Mouse (Mus musculus): ENCODE data around the gene 4833420G17Rik. TPM values are rescaled to one million over a fixed set of nuclear protein-coding genes. Genes with fewer than 3 reads are reported as not detected.
"Not testable (repeated sequence)": the region's sequence is repeated elsewhere in the genome, so short reads cannot be mapped to it uniquely, and the experiment has no call there.

The 4833420G17Rik gene
- polyA plus RNA-seq, 1 experiment: 79.3 TPM

DNA sequence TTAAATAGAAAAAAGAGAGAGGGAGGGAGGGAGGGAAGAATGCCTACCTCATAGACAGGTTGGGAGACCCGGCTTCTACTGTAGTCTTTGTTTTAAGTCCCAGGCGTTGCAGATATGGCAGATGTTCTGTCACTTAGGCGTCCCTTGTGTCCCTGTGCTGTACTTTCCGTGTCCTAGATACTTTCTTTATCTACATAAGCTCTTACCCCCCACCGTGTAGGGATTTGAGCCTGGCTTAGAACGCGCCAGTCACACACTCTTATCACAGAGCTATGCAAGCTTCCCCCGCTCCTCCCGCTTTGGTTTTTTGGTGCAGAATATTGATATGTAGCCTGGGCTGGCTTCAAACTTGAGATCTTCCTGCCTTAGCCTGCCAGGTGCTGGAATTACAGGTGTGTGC lies 14.1 kb downstream of the 4833420G17Rik start:
- TF ChIP-seq POLR2A (IDR thresholded peaks at IDR 0.05; ENCODE audit: insufficient read depth, low read length): no peak
- no peak for TF ChIP-seq EP300 (IDR thresholded peaks at IDR 0.05; ENCODE audit: insufficient read depth, low read depth, low read length)
- TF ChIP-seq CTCF (IDR thresholded peaks at IDR 0.05; ENCODE audit: low read depth, low read length): no peak
- Histone ChIP-seq H3K27me3 (ENCODE audit: control insufficient read depth, insufficient read depth, low read length, poor library complexity, severe bottlenecking) (no peaks in the 10 kb centered on the region), H3K36me3 (ENCODE audit: control insufficient read depth, insufficient read depth, low read length, poor library complexity, severe bottlenecking) (peaks cover 66% of the 10 kb centered on the region), H3K4me3 (ENCODE audit: low read depth, low read length) (no peak overlapping the region), H3K27ac (ENCODE audit: insufficient read depth, low read length) (no peak overlapping the region), H3K4me1 (ENCODE audit: control insufficient read depth, insufficient read depth, low read length) (no peaks in the 10 kb centered on the region), H3K9me3 (replicated peaks; ENCODE audit: control insufficient read depth, insufficient read depth, low read length, poor library complexity, severe bottlenecking) (peaks cover 6% of the 10 kb centered on the region), H3K9ac (ENCODE audit: low read depth, poor library complexity, severe bottlenecking) (no peak overlapping the region)

DNA sequence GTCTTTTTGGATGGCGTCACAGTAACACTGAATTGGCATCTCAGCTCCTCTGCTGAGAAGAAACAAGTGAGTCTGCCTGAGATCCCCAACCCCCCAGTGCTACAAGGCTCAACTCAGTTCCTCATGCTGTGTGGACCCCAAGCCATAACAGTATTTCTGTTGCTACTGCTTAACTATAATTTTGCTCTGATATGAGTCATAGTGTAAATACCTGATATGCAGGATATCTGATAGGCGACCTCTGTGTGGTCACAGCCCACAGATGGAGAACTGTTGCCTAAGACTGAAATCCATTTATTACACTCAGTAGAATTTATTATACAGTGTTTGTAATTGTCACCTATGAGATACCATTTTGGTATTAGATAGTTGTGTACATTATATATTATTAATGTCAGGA lies 15.2 kb downstream of the 4833420G17Rik start:
- Histone ChIP-seq H3K36me3 (ENCODE audit: control insufficient read depth, insufficient read depth, low read length, poor library complexity, severe bottlenecking) (peaks cover 65% of the 10 kb centered on the region), H3K9me3 (replicated peaks; ENCODE audit: control insufficient read depth, insufficient read depth, low read length, poor library complexity, severe bottlenecking) (peaks cover 7% of the 10 kb centered on the region), H3K27me3 (ENCODE audit: control insufficient read depth, insufficient read depth, low read length, poor library complexity, severe bottlenecking) (no peaks in the 10 kb centered on the region), H3K4me1 (ENCODE audit: control insufficient read depth, insufficient read depth, low read length) (no peaks in the 10 kb centered on the region), H3K9ac (ENCODE audit: low read depth, poor library complexity, severe bottlenecking) (no peak overlapping the region), H3K4me3 (ENCODE audit: low read depth, low read length) (no peak overlapping the region), H3K27ac (ENCODE audit: insufficient read depth, low read length) (no peak overlapping the region)
- TF ChIP-seq EP300 (IDR thresholded peaks at IDR 0.05; ENCODE audit: insufficient read depth, low read depth, low read length) (no peak), POLR2A (IDR thresholded peaks at IDR 0.05; ENCODE audit: insufficient read depth, low read length) (no peak), CTCF (IDR thresholded peaks at IDR 0.05; ENCODE audit: low read depth, low read length) (no peak)

DNA sequence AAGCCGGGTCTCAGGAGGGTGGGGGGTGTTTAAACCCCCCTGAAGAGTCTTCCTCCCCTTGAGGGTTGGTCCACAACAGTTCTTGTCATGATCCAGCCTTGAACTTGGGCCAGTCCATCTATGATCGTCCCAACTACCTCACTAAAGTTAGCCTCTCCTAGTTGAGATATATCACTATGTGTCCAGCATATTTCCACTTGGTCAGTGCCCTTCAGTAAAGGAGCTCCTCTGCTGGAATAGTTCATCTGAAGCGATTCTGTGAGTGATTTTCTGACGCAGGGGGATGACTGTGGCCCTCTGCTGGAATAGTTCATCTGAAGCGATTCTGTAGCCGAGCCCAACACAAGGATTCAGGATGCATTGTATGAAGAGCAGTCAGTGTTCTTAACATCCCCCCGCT lies 24.8 kb downstream of the 4833420G17Rik start:
- Histone ChIP-seq H3K4me1 (ENCODE audit: control insufficient read depth, insufficient read depth, low read length) (no peaks in the 10 kb centered on the region), H3K27ac (ENCODE audit: insufficient read depth, low read length) (no peak overlapping the region), H3K27me3 (ENCODE audit: control insufficient read depth, insufficient read depth, low read length, poor library complexity, severe bottlenecking) (no peaks in the 10 kb centered on the region), H3K36me3 (ENCODE audit: control insufficient read depth, insufficient read depth, low read length, poor library complexity, severe bottlenecking) (peaks cover 8% of the 10 kb centered on the region), H3K9ac (ENCODE audit: low read depth, poor library complexity, severe bottlenecking) (no peak overlapping the region), H3K4me3 (ENCODE audit: low read depth, low read length) (peak overlapping the region; percentile 69; the same call in 1 of the 2 replicates), H3K9me3 (replicated peaks; ENCODE audit: control insufficient read depth, insufficient read depth, low read length, poor library complexity, severe bottlenecking) (peaks cover 20% of the 10 kb centered on the region)
- TF ChIP-seq POLR2A (IDR thresholded peaks at IDR 0.05; ENCODE audit: insufficient read depth, low read length) (no peak), EP300 (IDR thresholded peaks at IDR 0.05; ENCODE audit: insufficient read depth, low read depth, low read length) (no peak), CTCF (IDR thresholded peaks at IDR 0.05; ENCODE audit: low read depth, low read length) (no peak)

DNA sequence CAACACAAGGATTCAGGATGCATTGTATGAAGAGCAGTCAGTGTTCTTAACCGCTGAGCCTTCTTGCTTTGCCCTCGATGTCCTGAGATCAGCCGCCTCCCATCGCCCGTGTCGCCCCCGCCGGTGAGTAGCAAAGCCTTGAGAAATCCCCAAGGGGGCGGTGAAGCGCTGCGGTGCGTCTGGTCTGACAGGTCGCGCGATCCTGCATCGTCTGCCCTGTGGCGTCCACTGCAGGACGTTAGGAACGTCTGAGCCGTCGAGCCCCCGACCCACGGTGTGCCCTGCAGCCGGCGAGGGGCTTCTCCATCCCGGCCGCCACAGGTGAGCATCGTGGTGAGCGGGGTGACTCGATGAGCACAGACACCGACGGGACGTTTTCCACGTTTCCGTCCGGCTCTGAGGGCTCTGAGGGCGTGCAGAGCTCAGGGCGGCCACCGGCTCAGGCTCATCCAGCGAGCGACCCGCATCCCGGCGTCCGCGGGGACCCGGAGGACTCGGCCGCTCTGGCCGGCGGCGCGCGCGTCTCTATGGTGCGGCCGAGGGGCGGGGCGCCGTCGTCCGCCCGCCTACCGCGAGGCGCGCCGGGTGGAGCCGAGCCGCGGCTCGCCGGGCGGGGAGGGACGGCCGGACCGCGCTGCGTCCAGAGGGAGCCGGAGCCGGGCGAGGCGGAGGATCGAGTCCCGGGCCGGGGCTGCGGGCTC lies 25.5 kb downstream of the 4833420G17Rik start, which contains the start of the genes Tmem267 and 3110070M22Rik:
Gene Tmem267 (plus strand): TSS at position 160 of the 701 bp plus-strand sequence.
Gene 3110070M22Rik (minus strand): TSS at position 504 of the 701 bp plus-strand sequence.
- Histone ChIP-seq H3K27ac (ENCODE audit: insufficient read depth, low read length) (peak within 1 kb of the TSS; percentile 28), H3K4me3 (ENCODE audit: low read depth, low read length) (peak within 1 kb of the TSS; percentile 69), H3K4me1 (ENCODE audit: control insufficient read depth, insufficient read depth, low read length) (no peaks in the 10 kb centered on the region), H3K9ac (ENCODE audit: low read depth, poor library complexity, severe bottlenecking) (no peak within 1 kb of the TSS), H3K9me3 (replicated peaks; ENCODE audit: control insufficient read depth, insufficient read depth, low read length, poor library complexity, severe bottlenecking) (peaks cover 17% of the 10 kb centered on the region), H3K36me3 (ENCODE audit: control insufficient read depth, insufficient read depth, low read length, poor library complexity, severe bottlenecking) (peaks cover 4% of the 10 kb centered on the region), H3K27me3 (ENCODE audit: control insufficient read depth, insufficient read depth, low read length, poor library complexity, severe bottlenecking) (no peaks in the 10 kb centered on the region)
- TF ChIP-seq EP300 (IDR thresholded peaks at IDR 0.05; ENCODE audit: insufficient read depth, low read depth, low read length) (no peak), CTCF (IDR thresholded peaks at IDR 0.05; ENCODE audit: low read depth, low read length) (peak; percentile 36)

DNA sequence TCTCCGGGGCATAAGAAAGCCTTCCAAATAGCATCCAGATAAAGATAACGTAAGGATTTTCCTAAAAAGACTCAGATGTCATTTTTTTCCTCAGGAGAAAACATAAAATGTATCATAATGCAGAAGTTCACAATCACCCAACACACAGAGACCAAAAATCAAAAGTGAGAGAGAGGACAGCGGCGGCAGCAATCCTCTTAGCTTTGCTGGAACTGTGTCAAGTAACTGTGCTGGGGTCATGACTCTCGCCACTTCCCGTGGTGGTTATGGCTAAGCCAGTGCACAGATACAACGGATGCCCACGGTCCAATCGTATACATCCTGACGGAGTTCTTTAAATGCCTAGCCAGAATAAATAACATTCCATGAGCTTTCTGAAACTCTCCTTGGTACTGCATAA lies 29.5 kb downstream of the 4833420G17Rik start:
- H3K9ac ChIP-seq (ENCODE audit: low read depth, poor library complexity, severe bottlenecking); H3K4me3 ChIP-seq (ENCODE audit: low read depth, low read length); H3K4me1 ChIP-seq (ENCODE audit: control insufficient read depth, insufficient read depth, low read length); H3K27ac ChIP-seq (ENCODE audit: insufficient read depth, low read length); H3K27me3 ChIP-seq (ENCODE audit: control insufficient read depth, insufficient read depth, low read length, poor library complexity, severe bottlenecking); H3K36me3 ChIP-seq (ENCODE audit: control insufficient read depth, insufficient read depth, low read length, poor library complexity, severe bottlenecking): not testable (repeated sequence)
- peaks cover 12% of the 10 kb centered on the region for H3K9me3 ChIP-seq (replicated peaks; ENCODE audit: control insufficient read depth, insufficient read depth, low read length, poor library complexity, severe bottlenecking)

DNA sequence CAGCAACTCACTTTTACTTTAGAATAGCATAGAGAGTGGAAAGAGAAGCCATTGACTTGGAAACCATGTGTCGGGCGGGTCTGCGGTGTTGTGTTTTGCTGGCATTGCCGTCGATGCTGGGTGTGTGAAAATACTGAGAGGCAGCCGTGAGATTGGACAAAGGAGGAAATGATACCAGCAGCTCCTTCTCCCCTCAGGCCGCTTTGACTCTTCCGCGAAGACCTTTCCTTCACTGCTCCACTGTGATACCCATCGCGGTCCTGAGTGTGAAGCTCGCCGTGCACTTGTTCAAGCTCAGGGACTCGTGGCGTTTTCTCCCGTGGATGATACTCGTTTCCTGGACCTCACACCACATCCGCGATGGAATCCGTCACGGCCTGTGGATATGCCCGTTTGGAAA lies 32.4 kb downstream of the 4833420G17Rik start:
- not testable (repeated sequence) for H3K4me3 ChIP-seq (ENCODE audit: low read depth, low read length); H3K4me1 ChIP-seq (ENCODE audit: control insufficient read depth, insufficient read depth, low read length); H3K9ac ChIP-seq (ENCODE audit: low read depth, poor library complexity, severe bottlenecking); H3K27me3 ChIP-seq (ENCODE audit: control insufficient read depth, insufficient read depth, low read length, poor library complexity, severe bottlenecking); H3K36me3 ChIP-seq (ENCODE audit: control insufficient read depth, insufficient read depth, low read length, poor library complexity, severe bottlenecking); H3K27ac ChIP-seq (ENCODE audit: insufficient read depth, low read length)
- peaks cover 11% of the 10 kb centered on the region for H3K9me3 ChIP-seq (replicated peaks; ENCODE audit: control insufficient read depth, insufficient read depth, low read length, poor library complexity, severe bottlenecking)

Other genes with a start within 250 kb of the 4833420G17Rik start
- gene Paip1, start 34.2 kb upstream of the 4833420G17Rik start, polyA plus RNA-seq (2011; ENCODE audit: insufficient read depth, insufficient read length, low read depth, missing spikeins): 132 and 162 TPM in 2 replicates
- gene Tmem267, start 25.3 kb downstream of the 4833420G17Rik start, polyA plus RNA-seq (2011; ENCODE audit: insufficient read depth, insufficient read length, low read depth, missing spikeins): 14.7 and 16.6 TPM in 2 replicates
- 1.4 and 1.8 TPM in 2 replicates for gene 3110070M22Rik, start 25.6 kb downstream of the 4833420G17Rik start, polyA plus RNA-seq (2011; ENCODE audit: insufficient read depth, insufficient read length, low read depth, missing spikeins)
- 0.75 and 0.94 TPM in 2 replicates for gene Ccl28, start 161.1 kb downstream of the 4833420G17Rik start, polyA plus RNA-seq (2011; ENCODE audit: insufficient read depth, insufficient read length, low read depth, missing spikeins)
- gene Hmgcs1, start 227.6 kb downstream of the 4833420G17Rik start, polyA plus RNA-seq (2011; ENCODE audit: insufficient read depth, insufficient read length, low read depth, missing spikeins): 277 and 300 TPM in 2 replicates